Mouse (Mus musculus): ENCODE data around the gene Prex1.

The Prex1 gene

DNA sequence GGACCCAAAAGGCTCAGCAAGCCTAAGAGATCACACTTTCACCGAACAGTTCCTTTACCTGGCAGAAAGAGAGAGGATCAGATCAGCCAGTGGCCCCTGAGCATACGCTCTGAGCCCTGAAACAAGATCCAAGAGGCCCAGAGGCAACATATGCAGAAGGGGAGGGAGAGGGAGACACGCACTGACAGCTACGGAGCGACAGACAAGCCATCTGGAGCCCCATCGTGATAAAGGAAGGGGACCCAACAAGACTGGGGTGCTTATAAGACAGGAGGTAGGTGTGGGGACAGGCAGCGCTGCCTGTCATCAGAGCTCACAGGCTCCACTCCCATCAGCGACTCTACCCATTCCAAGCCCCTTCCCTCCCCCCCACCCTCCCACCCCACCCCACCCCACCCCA, 27.8 kb downstream of the Prex1 start:
- no peak for DNase-seq (ENCODE audit: low spot score)

DNA sequence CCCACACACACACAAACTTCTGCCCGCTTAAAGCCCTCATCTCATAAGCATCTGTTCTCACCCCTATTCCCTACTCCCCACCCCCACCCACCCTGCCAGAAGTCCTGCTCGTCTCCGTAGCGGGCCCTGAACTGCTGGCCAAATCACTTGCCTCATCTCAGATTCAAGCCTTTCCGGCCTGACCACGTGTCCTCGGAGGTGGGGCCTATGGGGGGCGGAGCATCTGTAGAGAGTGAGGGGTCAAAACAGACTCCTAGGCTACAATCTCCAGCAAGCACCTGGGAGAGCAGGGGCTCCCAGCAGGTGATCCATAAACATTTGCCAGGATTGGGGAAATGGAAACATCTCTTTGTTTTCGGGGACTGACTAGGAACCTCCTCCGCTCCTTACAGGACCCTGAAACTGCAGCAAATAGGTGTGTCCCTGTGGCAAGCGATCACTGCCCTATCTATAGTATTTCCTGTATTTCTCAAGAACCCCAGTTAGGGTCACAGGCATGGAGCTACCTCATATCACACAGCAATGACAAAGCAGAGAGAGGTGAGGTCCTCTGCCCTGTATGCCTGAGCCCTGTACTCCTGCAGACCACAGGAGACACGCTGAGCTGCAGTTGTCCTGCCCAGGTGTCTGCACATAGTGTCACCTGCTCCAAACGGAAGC, 29.6 kb downstream of the Prex1 start:
- DNase-seq (ENCODE audit: low spot score), result no peak

DNA sequence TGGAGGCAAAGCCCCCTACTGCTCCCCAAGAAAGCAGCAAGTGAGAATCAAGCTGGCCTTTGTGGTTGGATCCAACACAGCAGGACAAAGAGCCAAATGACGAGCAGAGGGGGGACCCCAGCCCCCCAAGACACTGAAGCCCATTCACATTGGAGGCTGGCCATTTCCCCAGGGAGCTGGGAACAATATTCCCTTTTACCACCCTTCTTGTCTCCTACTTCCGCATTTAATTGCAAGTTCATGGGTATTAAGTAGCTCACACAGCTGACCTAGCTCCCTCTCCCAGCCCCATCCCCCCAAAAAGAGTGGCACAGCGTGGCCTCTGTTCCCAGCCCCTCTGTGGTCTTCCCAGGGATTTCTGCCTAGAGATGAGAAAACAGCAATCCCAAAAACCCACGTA, 30.8 kb downstream of the Prex1 start:
- DNase-seq (ENCODE audit: low spot score), result no peak

DNA sequence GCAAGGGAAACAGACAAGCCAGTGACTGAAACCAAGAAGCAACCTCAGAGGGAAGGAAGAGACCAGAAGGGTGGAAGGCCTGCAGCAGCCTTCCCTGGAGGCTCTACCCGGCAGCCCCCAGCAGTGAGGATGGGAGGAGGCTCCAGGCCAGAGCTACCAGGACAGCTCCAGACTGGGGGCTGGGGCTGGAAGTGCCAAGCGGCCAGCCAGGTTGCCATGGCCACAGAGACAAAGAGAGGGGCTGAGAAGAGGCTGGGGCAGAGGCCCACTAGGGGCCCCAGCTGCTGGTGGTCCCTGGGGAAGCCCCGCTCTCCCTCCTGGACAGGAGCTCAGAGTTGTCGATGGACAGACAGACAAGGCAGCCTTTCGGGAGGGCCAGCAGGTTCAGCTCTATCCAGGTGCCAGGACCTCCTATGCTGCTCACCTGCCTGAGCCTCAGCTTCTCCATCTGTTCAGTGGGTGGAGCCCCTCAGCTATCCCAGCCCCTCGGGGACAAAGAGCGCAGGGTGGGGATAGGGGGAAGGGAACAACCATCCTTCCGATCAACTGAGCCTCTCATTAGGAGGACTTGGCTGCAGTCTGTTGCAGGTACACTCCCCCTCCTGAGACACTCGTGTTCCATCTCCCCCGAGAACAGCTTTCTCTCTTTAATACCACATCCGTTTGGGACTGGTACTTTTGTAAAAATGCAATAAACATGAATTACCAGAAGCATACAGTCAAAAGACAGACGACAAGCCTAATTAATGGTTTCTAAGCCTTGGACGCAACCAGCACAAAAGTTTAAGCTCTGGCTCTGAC, 34.5 kb downstream of the Prex1 start:
- no peak for DNase-seq (ENCODE audit: low spot score)

DNA sequence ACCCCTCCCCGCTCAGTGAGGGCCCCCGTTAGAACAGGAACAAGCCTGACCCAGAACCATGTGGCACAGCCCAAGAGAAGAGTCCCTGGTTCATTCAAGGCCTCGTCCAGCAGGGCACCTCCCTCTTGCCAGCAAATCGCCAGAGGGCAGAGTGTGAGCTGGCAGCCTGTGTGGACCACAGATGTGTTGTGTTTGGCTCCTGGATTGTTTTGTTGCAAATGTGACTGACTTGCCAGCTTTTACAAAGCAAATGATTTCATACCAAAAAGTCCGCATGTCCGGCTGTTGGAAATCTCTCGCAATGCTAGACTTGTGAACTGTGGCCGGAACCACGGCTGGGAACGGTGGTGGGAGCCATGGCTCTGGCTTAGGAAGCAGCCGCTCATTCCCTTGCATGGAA, 36.7 kb downstream of the Prex1 start:
- DNase-seq (ENCODE audit: low spot score), result no peak

DNA sequence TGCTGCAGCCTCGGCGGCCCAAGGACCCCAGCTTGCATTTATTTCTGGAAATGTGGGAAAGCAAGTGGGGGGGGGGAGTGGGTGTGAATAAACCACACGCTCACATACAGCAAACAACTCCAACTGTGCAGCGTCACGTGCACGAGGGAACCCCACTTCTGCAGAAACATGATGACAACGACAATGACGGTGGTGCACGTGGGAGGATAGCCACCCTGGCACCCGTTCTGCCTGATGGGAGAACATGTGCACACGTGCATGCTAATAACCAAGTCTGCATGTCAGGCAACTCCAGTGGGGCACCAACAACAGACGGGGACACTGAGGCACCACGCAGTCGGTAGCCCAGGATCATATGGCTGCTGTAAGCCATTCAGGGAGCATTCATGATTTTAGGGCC, 37.1 kb downstream of the Prex1 start:
- no peak for DNase-seq (ENCODE audit: low spot score)

DNA sequence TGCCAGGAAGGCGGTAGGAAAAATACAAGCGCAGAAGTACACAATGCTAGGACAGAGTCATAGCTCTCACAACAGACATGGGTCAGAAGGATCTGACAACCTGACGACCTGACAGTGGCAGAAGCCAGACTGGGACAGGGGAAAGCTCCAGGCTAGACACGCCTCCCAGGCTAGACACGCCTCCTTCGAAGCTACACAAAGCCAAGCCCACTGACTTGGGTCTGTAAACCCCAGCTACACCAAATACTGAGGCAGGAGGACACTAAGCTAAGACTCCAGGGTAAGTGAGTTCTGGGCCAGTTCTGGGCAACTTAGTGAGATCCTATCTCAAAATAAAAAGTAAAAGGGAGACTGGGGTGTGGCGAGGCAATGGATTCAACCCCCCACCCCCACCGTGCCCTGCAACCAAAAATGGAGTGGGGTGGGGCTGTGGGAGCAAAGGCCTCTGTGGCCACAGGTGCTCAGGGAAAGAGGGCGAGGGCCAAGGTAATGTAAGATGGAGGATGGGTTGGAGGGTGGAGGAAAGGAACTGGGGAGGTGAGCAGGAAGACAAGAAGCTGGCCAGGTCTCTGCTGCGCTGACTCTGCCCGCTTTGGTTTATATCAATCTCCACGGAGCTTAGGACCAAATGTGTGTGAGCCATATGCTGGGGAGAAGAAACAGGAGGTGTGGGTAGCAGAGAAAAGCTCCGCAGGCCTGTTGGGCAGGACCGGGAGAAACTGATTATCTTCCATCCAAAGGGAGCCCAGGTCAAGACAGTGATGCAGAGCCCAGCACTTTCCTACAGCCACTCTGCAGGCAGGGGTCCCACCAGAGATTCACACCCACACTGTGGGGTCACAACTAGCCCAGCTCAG, 37.8 kb downstream of the Prex1 start:
- DNase-seq (ENCODE audit: low spot score), result no peak

DNA sequence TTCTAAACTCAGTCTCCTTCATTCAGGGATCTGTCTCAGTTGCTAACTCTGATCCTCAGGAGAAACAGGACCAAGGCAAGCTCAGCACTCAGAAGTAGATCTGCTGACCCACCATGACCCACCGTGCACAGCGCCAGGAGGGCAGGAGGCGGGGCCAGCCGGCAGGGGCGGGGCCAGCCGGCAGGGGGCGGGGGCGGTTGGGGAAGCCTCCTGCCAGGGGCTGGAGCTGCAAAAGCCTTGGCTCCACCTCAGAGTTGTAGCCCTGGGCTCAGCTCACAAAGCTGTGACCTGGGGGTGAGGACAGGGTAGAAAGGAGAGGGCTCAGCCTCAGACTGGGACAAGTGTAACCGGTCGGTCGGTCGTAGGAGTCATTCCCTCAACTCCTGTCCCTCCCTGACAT, 38.9 kb downstream of the Prex1 start:
- no peak for DNase-seq (ENCODE audit: low spot score)

DNA sequence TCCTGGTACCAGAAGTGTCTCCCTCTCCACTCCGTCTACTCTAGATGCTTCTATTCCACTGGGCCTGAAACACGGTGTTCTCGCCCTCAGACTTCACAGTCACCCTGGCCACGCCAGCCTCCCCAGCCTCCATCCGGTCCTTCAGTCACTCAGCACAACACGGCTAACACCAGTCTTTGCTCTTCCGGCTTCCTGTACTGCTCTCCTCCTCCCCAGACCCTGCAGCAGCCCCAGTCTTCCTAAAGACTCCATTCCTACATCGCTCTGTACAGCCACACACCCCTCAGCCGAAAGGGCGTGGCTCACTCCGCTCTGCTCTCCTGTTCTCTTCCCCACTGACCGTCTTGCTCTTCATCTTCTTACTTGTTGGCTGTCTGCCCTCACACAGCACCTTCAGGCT, 39.7 kb downstream of the Prex1 start:
- DNase-seq (ENCODE audit: low spot score), result no peak

DNA sequence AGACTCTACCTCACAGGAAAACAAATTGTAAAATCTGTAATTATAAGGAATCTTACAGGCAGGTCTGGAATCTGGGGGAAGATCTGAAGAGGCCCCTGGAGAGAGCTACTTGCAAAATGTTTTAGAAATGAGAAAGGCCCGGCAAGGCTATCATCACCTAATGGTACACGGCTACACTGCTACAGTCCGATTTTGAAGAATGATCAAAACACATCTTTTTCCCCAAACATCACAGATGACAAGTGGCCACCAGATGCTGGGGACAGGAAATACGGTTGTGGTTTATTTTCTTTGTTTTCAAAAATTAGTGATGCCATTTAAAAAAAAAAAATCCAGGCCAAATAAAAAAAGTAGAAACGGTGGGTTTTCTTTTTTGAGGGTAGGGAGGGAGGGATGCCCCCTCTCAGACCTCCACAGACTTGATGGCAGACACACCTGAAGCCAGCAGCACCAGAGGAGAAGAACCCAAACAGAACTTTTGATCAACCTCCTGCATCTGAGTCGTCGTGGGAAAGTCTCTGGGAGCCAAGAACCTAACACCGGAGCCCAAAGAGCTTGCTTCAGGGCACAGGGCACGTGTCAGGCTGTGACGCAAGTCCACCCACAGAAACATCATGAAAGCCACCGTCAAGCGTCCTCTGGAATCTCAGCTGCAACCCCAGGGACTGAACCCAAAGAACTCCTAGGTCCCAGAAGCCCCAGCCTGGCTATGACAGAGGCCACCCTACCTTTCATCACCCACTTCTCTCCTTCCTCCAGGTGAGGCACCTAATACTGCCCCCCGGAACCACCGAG, 41.3 kb downstream of the Prex1 start:
- DNase-seq (ENCODE audit: low spot score), result no peak

DNA sequence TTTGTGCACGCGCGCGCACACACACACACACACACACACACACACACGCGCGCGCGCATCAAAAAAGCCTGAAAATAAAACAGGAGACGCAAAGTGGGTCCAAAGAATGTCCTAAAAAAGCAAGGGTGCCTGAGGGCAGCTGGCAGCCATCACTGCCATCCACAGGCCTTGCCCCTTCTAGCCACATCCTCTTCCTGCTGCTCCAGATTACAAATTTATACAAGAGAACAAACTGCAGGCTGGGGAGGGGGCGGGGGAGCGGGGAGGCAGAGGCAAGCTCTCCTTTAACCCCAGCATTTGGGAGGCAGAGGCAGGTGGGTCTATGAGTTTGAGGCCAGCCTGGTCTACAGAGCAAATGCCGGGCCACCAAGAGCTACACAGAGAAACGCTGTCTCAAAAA, 42.0 kb downstream of the Prex1 start:
- DNase-seq (ENCODE audit: low spot score), result no peak

DNA sequence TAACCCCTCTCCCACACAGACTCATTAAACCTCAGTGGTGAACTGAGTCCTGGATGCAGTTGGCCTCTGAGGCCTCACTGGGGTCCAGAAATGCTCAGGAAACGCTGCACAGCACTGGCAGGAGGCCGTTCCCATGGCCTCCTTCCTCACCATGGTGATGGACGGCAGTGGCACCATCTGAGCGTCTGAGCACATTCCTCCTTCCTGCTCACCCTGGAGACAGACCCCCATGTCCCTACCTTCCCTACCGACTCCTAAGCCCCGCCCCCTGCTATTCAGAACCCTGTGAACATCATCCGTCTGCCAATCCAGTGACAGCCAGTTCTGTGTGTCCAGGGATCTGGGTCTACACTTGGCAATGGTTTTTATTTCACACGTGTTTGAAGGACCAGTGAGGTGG, 42.6 kb downstream of the Prex1 start:
- no peak for DNase-seq (ENCODE audit: low spot score)

DNA sequence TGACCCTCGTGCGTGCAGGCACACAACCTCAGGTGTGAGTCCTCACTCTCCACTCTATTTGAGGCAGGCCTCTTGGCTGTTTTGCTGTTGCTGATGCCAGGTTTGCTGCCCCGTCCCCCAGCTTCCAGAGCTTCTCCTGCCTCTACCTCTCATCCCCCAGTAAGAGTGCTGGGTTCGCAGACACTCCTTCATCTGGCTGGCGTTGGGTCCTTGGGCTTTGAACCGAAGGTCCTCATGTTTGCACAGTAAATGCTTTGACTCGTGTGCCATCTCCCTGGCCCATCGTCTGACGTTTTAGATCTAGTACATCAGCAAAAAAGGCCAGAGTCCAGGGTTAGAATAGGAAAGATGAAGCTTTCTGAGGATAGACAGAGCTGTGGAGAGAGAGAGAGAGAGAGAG, 43.7 kb downstream of the Prex1 start:
- DNase-seq (ENCODE audit: low spot score), result no peak

DNA sequence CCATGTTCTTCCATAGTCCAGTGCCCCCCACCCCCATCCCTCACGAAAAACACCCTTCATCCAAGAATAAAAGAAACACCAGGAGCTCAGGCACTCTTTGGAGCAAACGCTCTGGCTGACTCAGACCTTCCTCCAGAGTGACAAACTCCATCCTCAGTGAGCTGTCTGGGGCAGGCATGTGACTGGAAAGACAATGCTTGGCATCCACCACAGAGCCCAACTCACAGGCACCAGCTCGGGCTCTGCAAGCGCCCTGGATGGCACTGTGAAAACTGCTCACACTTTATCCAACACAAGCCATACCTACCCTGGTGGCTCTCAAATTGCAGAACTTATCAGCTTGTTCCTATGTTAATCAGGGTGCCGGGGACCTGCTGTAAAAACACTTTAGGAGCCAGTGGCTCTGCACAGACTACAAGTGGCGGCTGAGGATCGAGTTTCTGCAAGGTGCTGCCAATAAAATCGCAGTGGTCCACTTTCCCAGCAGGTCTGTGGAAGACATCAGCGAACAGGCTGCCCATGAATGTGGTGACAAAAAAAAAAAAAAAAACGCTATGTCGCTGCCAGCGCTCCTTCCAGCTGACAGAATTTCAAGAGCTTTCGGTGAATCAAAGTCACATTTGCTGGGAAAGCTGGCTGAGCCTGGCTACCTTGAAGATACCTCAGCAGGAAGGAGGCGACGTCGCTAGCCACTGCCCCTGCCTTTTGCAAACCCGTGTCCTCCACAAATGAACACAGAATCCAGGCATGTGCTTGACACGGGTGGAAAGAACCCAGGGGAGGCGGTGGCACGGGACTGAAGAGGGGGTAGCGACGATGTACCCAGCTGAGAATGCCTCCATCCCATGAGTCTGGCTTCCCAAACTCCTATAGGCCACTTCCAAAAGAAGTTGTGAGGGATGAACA, 45.6 kb downstream of the Prex1 start:
- DNase-seq (ENCODE audit: low spot score), result no peak

DNA sequence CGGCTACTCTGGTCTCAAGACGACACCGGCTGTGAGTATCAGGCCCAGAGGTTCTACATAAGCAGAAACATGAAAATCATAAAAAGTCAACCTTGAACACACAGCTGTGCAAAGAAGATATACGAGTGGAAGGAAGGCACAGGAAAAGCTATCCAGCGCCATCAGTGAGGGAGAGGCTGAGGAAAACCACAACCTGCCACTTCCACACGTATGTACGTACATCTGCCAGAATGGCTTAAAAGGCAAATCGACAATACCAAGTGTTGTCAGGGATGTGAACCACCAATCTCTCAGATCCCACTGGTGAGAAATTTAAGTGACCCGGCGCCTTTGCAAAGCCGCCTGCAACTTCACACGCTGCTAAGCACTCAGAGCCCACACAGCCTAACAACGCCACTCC, 47.5 kb downstream of the Prex1 start:
- DNase-seq (ENCODE audit: low spot score), result no peak

DNA sequence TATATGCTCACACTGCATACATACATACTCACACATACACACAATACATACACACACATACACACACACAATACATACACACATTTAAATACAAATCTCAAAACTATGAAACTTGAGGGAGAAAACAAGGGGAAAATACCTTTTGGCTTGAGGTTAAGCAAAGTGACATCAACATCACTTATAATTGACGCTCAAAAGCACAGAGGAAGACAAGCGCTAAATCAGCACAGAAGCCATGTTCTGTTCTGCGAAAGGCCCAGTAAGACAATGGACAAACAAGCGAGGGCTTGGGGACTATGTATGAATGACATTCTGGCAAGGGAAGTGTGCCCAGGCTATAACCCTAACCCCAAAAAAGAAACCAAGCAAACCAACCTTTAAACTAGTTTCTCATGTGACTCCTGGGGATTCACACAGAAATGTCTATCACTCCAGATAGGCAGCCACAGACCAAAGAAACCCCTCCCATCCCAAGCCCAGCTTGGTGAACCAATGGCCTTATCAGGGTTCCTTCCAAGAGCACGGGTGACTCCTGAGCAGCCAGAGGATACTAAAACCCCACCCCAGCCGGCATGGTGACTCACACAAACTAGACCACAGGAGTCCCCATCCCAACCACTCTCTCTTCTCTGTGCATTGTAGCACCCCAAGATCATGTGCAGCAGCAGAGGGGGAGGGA, 48.2 kb downstream of the Prex1 start:
- DNase-seq (ENCODE audit: low spot score), result no peak

DNA sequence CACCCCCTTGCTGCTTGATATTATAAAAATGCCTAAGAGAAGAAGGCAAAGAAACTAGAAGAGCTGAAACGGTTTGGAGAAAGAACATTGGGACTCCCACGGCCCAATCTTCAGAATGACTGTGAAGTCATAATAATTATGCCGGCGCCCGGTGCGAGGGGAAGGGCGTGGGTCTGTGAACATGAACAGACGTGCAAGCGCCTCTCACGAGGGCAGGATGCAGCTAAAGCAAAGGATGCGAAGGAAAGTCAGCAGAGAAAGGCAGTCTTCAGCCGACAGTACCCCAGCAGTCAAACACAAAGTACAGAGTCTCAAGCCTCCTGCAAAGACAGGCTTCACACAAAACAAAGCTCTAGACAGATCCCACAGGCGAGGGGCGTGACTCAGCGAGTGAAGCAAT, 49.1 kb downstream of the Prex1 start:
- DNase-seq (ENCODE audit: low spot score), result peak; percentile 53

DNA sequence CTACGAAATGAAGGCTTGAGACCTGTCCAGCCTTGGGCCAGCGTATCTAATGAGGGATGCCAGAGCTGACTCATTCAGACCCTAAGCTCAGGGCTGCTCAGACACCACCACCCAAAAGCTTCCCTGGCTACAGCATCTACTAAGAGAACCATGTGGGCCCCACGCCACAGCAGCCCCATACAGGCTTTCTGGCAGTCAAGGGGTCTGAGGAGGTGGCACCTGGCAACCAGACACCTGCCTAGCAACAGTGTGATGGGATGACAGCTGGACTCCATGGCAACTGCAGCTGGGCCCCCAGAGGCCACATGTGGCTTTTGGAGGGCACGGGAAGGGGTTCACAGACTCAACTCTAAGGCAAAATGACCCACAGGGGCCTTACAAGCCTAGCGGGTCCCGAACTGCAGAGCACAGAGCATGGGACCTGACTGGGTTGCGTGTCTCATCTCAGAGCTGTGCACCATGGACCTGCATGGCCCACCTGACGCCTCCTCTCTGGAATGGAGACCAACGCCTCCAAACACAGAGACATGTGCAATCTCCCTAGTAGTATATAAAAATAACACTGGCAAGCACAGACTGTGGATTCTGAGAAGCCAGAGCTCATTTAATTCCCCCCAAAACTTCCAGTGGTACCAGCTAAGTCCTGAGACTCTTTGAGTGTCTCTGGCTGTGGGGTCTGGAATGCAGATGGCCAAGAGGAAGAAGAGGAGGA, 50.2 kb downstream of the Prex1 start:
- DNase-seq (ENCODE audit: low spot score), result no peak

DNA sequence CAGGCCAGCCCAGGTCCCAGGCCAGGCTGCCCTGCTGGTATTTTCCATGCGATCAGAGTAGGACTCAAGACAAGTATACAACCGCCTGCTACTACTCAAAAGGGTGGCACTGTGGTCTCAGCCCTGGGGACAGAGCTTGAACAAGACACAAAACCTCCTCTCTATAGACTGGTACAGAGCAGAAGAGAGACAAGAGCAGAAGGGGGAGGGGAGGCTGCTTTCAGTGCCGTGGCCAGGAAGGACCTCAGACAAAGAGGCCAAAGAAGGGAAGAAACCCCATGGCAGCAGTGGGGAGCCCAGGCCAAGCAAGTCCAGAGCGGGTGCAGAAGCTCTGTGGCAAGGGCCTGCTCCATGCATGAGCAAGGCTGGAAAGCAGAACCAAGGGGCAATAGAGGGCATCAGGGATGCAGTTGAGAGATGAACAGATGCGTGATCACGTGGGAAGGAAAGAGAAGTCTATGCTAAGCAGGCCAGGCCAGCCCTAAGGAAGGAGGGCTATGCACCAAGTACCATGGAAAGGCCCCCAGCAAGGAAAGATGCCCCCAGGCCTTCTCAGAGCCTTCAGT, 51.0 kb downstream of the Prex1 start:
- DNase-seq (ENCODE audit: low spot score), result no peak

DNA sequence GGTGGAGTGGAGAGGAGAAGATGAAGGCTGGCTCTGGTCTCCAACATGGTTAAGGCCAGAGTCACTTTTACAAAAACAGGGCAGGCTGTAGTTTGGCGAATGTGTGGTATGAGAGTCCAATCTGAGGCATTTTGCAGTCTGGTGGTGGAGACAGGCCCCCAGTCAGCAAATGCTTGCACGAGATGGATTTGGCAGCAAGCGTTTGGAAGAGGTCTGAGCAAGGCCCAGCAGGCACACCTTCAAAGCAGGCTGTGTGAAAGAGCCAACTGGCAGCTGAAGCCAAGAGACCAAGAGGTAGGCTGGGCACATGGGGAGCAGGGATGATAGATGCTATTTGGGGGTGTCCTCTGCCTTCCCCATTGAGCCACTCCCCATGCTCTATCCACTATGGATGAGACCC, 51.7 kb downstream of the Prex1 start:
- no peak for DNase-seq (ENCODE audit: low spot score)

Measured in left cerebral cortex, adult 11 months (tissue).